Mouse (Mus musculus): ENCODE results near the gene Cep131. TPM values are rescaled to one million over a fixed set of nuclear protein-coding genes. Genes with fewer than 3 reads are reported as not detected.

The Cep131 gene
- polyA plus RNA-seq, 1 experiment from 2014 or later: 11.6 TPM

DNA sequence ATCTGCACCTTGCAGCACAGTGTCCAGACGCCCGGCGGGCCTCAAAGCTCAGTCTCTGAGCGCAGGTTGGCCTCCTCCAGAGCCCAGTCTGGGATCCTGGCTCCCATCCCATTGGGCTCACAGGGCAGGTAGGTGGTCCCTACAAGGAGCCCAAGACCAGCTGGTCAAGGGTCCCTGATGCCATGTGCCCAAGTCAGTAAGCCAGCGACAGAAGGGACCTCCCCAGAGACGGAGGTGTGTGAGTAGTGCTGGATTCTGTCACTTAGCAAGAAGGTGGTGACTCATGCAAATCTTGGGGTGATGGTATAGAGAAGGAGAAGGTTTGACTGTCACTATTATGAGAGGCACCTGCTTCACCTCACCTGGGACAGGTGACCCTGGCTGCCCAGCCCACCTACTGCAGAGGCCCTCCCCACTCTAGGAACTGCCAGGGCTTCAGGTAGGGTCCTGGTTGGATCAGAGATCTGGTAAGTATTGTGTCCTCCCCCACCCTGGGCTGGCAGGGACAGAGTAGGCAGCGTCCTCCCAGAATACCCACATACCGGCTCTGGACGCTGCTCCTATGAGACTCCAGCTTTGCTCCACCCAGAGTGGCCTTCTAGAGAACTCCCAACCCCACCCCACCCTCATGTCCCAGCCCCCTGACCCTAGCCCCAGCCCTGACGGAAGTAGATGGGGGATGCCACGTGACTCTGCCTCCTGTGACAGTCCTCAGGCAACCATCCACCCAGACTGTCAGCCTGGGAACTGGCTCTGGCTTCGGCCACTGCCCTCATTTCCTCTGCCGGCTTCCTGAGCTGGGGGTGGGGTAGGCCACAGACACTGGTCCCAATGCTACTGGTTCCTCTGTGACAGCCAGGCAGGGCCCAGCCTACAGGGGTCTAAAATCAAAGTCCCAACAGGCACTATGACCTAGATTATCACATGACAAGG is 45.2 kb downstream of the Cep131 start:
- Histone ChIP-seq H3K36me3 (ENCODE audit: control insufficient read depth, insufficient read depth, low read length) (no peaks in the 10 kb centered on the region), H3K9me3 (ENCODE audit: control insufficient read depth, low read length) (no peaks in the 10 kb centered on the region), H3K4me2 (ENCODE audit: low read length) (peak overlapping the region; percentile 16; the same call in 1 of the 2 replicates), H3K27ac (replicated peaks in 1 of 2; ENCODE audit: control insufficient read depth in 1 of 2, insufficient read depth in 1 of 2, low read depth in 2 of 2, low read length in 2 of 2) (peak overlapping the region; percentile 50 to 71; a peak in 3 of 4 replicates), H3K4me1 (ENCODE audit: control insufficient read depth in 2 of 2, insufficient read depth in 2 of 2, low read length in 2 of 2) (peaks cover 22 to 29% of the 10 kb centered on the region in 2 experiments), H3K9ac (ENCODE audit: low read length) (no peak overlapping the region; the same call in 1 of the 2 replicates), H3K4me3 (ENCODE audit: control insufficient read depth in 1 of 2, insufficient read depth in 1 of 2, low read depth in 1 of 2, low read length in 2 of 2) (no peak overlapping the region), H3K27me3 (ENCODE audit: control insufficient read depth, insufficient read depth, low read length) (peaks cover 14% of the 10 kb centered on the region)
- peak; percentile 58; the same call in 1 of the 2 replicates for ATAC-seq (ENCODE audit: insufficient number of reproducible peaks, insufficient read depth, low FRiP score, low read depth)
- WGBS: 52% methylated on average over 13 of the region's 13 CpGs

DNA sequence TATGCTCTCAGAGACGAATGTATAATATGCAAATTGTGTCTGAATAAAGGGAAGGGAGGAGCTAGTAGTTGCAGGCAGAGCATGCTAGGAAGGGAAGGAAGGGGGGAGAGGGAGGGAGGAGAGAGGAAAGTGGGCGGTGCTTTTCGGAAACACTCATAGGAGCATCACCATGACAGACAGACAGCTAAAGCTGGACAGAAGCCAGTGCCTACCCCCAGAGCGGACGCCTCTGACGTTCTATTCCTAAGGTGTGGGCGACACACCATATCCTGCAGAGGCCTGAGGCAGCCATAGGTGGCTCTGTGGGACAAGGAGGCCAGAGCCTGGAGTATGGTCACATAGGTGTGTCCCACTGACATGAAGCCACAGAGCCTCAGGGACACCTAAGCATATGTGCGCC is 46.2 kb downstream of the Cep131 start:
- Histone ChIP-seq H3K4me1 (ENCODE audit: control insufficient read depth in 2 of 2, insufficient read depth in 2 of 2, low read length in 2 of 2) (peaks cover 22 to 29% of the 10 kb centered on the region in 2 experiments), H3K27me3 (ENCODE audit: control insufficient read depth, insufficient read depth, low read length) (peaks cover 4% of the 10 kb centered on the region; the same call in 1 of the 2 replicates), H3K9me3 (ENCODE audit: control insufficient read depth, low read length) (0 out of 2 replicates have a peak, but pooled peaks cover 5% of the 10 kb centered on the region), H3K9ac (ENCODE audit: low read length) (no peak overlapping the region), H3K36me3 (ENCODE audit: control insufficient read depth, insufficient read depth, low read length) (no peaks in the 10 kb centered on the region), H3K4me2 (ENCODE audit: low read length) (no peak overlapping the region), H3K27ac (replicated peaks in 1 of 2; ENCODE audit: control insufficient read depth in 1 of 2, insufficient read depth in 1 of 2, low read depth in 2 of 2, low read length in 2 of 2) (no peak overlapping the region), H3K4me3 (ENCODE audit: control insufficient read depth in 1 of 2, insufficient read depth in 1 of 2, low read depth in 1 of 2, low read length in 2 of 2) (no peak overlapping the region)
- peak; percentile 9; the same call in 1 of the 2 replicates for ATAC-seq (ENCODE audit: insufficient number of reproducible peaks, insufficient read depth, low FRiP score, low read depth)
- WGBS: 60% methylated on average over 8 of the region's 8 CpGs

DNA sequence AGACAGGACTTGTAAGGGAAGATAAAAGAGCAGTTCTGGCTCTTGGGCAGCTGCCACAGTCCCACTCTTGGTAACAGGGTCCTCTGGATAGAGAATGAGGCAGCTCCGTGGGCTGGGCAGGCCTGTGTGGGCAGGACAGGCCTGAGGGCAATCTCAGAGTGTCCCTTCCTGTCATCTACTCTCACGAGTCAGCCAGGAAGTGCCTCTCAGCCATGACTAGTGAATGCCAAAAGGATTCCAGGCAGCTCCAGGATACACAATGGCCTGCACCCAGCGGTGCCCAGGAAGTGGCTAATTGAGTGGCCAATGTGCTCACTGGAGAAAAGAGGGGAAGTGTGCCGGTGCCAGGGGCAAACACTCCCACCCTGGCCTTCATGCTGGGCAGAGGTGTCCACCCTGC is 47.0 kb downstream of the Cep131 start:
- H3K9ac ChIP-seq (ENCODE audit: low read length): 0 out of 2 replicates have a peak overlapping the region, but pooled peaks have one; percentile 21
- peaks cover 22 to 29% of the 10 kb centered on the region in 2 experiments for H3K4me1 ChIP-seq (ENCODE audit: control insufficient read depth in 2 of 2, insufficient read depth in 2 of 2, low read length in 2 of 2)
- peak overlapping the region; percentile 74 to 84 for H3K27ac ChIP-seq (replicated peaks in 1 of 2; ENCODE audit: control insufficient read depth in 1 of 2, insufficient read depth in 1 of 2, low read depth in 2 of 2, low read length in 2 of 2)
- H3K9me3 ChIP-seq (ENCODE audit: control insufficient read depth, low read length): 0 out of 2 replicates have a peak, but pooled peaks cover 5% of the 10 kb centered on the region
- ATAC-seq (ENCODE audit: insufficient number of reproducible peaks, insufficient read depth, low FRiP score, low read depth): peak; percentile 28
- 16% methylated on average over 4 of the region's 4 CpGs for WGBS
- H3K4me3 ChIP-seq (ENCODE audit: control insufficient read depth in 1 of 2, insufficient read depth in 1 of 2, low read depth in 1 of 2, low read length in 2 of 2): no peak overlapping the region
- no peaks in the 10 kb centered on the region for H3K27me3 ChIP-seq (ENCODE audit: control insufficient read depth, insufficient read depth, low read length)
- H3K36me3 ChIP-seq (ENCODE audit: control insufficient read depth, insufficient read depth, low read length): no peaks in the 10 kb centered on the region
- H3K4me2 ChIP-seq (ENCODE audit: low read length): no peak overlapping the region

DNA sequence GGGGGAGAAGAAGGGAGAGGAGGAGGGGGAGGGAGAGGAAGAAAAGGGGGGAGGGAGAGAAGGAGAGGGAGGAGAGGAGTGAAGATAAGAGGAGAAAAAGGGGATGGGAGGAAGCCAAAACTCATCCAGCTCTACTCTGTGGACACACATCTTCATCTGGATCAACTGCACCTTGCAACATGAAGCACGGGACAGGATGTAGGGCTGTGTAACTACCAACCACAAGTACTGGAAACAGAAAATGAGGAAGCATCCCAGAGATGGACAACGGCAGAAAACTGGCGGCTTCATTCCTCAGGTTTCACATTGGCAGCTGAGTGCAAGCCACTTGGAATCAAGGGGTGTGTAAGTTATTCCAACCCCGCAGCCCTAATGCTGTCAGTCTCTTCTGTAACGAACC is 51.9 kb downstream of the Cep131 start:
- Histone ChIP-seq H3K27me3 (ENCODE audit: control insufficient read depth, insufficient read depth, low read length) (no peaks in the 10 kb centered on the region), H3K9me3 (ENCODE audit: control insufficient read depth, low read length) (0 out of 2 replicates have a peak, but pooled peaks cover 5% of the 10 kb centered on the region), H3K9ac (ENCODE audit: low read length) (no peak overlapping the region), H3K4me2 (ENCODE audit: low read length) (no peak overlapping the region), H3K4me1 (ENCODE audit: control insufficient read depth in 2 of 2, insufficient read depth in 2 of 2, low read length in 2 of 2) (peaks cover 8% of the 10 kb centered on the region in 2 experiments), H3K27ac (replicated peaks in 1 of 2; ENCODE audit: control insufficient read depth in 1 of 2, insufficient read depth in 1 of 2, low read depth in 2 of 2, low read length in 2 of 2) (no peak overlapping the region), H3K36me3 (ENCODE audit: control insufficient read depth, insufficient read depth, low read length) (no peaks in the 10 kb centered on the region), H3K4me3 (ENCODE audit: control insufficient read depth in 1 of 2, insufficient read depth in 1 of 2, low read depth in 1 of 2, low read length in 2 of 2) (no peak overlapping the region)
- WGBS: 61% methylated on average over 5 of the region's 5 CpGs
- ATAC-seq (ENCODE audit: insufficient number of reproducible peaks, insufficient read depth, low FRiP score, low read depth): no peak

DNA sequence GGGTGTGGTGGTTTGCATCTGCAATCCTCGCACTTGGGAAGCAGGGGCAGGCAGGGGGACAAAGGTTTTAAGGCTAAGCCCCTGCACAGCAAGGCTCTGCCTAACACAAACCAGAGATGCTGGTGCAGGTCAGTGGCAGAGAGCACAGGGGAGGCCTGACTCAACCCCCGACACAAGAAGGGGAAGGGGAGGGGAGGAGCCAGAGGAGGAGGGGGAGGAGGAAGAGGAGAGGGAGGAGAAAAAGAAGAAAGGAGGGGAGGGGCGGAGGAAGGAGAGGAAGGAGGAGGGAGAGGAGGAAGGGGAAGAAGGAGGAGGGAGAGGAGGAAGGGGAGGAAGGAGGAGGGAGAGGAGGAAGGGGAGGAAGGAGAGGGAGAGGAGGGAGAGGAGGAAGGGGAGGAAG is 52.3 kb downstream of the Cep131 start:
- H3K36me3 ChIP-seq (ENCODE audit: control insufficient read depth, insufficient read depth, low read length): no peaks in the 10 kb centered on the region
- ATAC-seq (ENCODE audit: insufficient number of reproducible peaks, insufficient read depth, low FRiP score, low read depth): no peak
- H3K27ac ChIP-seq (replicated peaks in 1 of 2; ENCODE audit: control insufficient read depth in 1 of 2, insufficient read depth in 1 of 2, low read depth in 2 of 2, low read length in 2 of 2): no peak overlapping the region
- 37% methylated on average over 3 of the region's 3 CpGs for WGBS
- no peak overlapping the region for H3K4me3 ChIP-seq (ENCODE audit: control insufficient read depth in 1 of 2, insufficient read depth in 1 of 2, low read depth in 1 of 2, low read length in 2 of 2)
- 0 out of 2 replicates have a peak, but pooled peaks cover 5% of the 10 kb centered on the region for H3K9me3 ChIP-seq (ENCODE audit: control insufficient read depth, low read length)
- no peak overlapping the region for H3K9ac ChIP-seq (ENCODE audit: low read length)
- H3K27me3 ChIP-seq (ENCODE audit: control insufficient read depth, insufficient read depth, low read length): no peaks in the 10 kb centered on the region
- H3K4me1 ChIP-seq (ENCODE audit: control insufficient read depth in 2 of 2, insufficient read depth in 2 of 2, low read length in 2 of 2): peaks cover 4% of the 10 kb centered on the region in 2 experiments
- no peak overlapping the region for H3K4me2 ChIP-seq (ENCODE audit: low read length)

DNA sequence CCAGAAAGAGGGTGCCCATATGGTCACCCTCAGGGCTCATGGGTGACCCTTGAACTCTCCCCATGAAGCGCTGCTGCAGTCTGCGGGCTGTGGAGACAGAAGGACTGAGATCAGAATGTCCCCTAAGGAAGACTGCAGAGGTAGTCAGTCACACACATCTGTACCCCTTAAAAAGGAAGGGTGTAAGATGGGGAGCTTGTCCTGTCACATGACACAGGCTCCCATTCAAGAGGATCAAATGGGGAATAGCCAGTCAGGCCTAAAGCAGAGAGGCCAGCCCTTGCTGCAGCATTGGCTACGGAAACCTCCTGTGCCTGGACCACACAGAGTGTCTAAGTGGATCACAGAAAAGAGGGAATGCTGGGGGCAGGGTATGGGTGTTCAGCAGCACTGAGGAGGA is 53.2 kb downstream of the Cep131 start:
- Histone ChIP-seq H3K9ac (ENCODE audit: low read length) (no peak overlapping the region), H3K27ac (replicated peaks in 1 of 2; ENCODE audit: control insufficient read depth in 1 of 2, insufficient read depth in 1 of 2, low read depth in 2 of 2, low read length in 2 of 2) (no peak overlapping the region), H3K4me1 (ENCODE audit: control insufficient read depth in 2 of 2, insufficient read depth in 2 of 2, low read length in 2 of 2) (no peaks in the 10 kb centered on the region; a peak in 1 of 4 replicates), H3K4me2 (ENCODE audit: low read length) (no peak overlapping the region), H3K9me3 (ENCODE audit: control insufficient read depth, low read length) (0 out of 2 replicates have a peak, but pooled peaks cover 5% of the 10 kb centered on the region), H3K36me3 (ENCODE audit: control insufficient read depth, insufficient read depth, low read length) (no peaks in the 10 kb centered on the region), H3K27me3 (ENCODE audit: control insufficient read depth, insufficient read depth, low read length) (no peaks in the 10 kb centered on the region), H3K4me3 (ENCODE audit: control insufficient read depth in 1 of 2, insufficient read depth in 1 of 2, low read depth in 1 of 2, low read length in 2 of 2) (no peak overlapping the region)
- ATAC-seq (ENCODE audit: insufficient number of reproducible peaks, insufficient read depth, low FRiP score, low read depth): no peak
- WGBS: 84% methylated on average over 3 of the region's 3 CpGs

DNA sequence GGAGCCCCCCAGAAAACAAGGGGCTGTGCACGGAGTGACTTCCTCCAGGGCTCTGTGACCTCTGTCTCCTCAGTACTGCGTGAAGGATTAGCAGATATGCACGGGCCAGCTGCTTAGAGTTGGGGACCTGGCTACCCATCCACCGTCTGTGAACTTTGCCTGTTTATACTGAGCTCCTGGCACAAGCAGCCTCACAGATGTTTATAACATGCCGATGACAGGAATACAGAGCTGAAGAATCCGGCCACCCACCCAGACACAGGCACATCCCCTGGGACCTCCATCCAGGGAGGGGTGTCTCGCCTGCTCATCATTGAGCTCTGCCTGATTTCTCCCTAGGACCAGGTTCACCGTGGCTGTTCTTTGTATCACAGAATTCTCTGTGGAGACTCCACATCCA is 54.6 kb downstream of the Cep131 start:
- ATAC-seq (ENCODE audit: insufficient number of reproducible peaks, insufficient read depth, low FRiP score, low read depth): no peak
- Histone ChIP-seq H3K4me1 (ENCODE audit: control insufficient read depth in 2 of 2, insufficient read depth in 2 of 2, low read length in 2 of 2) (no peaks in the 10 kb centered on the region; a peak in 1 of 4 replicates), H3K27me3 (ENCODE audit: control insufficient read depth, insufficient read depth, low read length) (no peaks in the 10 kb centered on the region), H3K9ac (ENCODE audit: low read length) (no peak overlapping the region), H3K4me3 (ENCODE audit: control insufficient read depth in 1 of 2, insufficient read depth in 1 of 2, low read depth in 1 of 2, low read length in 2 of 2) (no peak overlapping the region), H3K36me3 (ENCODE audit: control insufficient read depth, insufficient read depth, low read length) (no peaks in the 10 kb centered on the region), H3K9me3 (ENCODE audit: control insufficient read depth, low read length) (0 out of 2 replicates have a peak, but pooled peaks cover 5% of the 10 kb centered on the region), H3K4me2 (ENCODE audit: low read length) (no peak overlapping the region), H3K27ac (replicated peaks in 1 of 2; ENCODE audit: control insufficient read depth in 1 of 2, insufficient read depth in 1 of 2, low read depth in 2 of 2, low read length in 2 of 2) (no peak overlapping the region)
- 55% methylated on average over 8 of the region's 8 CpGs for WGBS
